Mouse (Mus musculus) thymus, adult 2 months (tissue): ENCODE measurements around the gene Cables2.

Source experiments
- CTCF ChIP-seq: fragments of 200-500 bp; IDR thresholded peaks from 2 replicates; pipeline ENCODE4 v1.5.1; 2012; ENCODE audit warnings: mild to moderate bottlenecking, control low read depth, low read length, moderate library complexity, borderline replicate concordance; ENCODE audit not compliant: control insufficient read depth, poor library complexity, insufficient read depth; ENCODE audit errors: extremely low read depth
- POLR2A ChIP-seq: fragments of 200-500 bp; IDR thresholded peaks from 2 replicates; pipeline ENCODE4 v1.6.1; 2012; ENCODE audit warnings: mild to moderate bottlenecking, low read length, control low read depth, moderate library complexity; ENCODE audit not compliant: control insufficient read depth, poor library complexity, insufficient read depth; ENCODE audit errors: extremely low read depth

DNA sequence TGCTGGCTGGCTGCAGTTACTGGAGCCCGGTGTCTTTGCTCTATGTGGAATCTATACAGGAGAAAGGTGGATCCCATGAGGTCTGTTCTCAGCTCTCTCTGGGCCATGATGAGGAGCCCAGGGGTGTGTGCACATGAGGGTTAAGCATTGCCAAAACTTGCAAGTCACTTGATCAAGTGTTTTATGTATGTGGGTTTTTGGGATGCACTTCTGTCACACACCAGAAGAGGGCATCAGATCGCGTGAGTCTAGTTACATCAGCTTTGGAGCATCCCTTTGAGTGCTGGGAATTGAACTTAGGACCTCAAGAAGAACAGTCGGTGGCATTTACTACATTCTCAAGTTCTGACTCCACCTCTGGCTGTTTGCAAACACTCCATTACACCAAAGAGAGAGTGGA, 31.3 kb upstream of the Cables2 start:
- no peak for TF ChIP-seq POLR2A
- TF ChIP-seq CTCF = no peak
